Mouse (Mus musculus): Measurements from ENCODE around the gene Kctd19.

Kctd19 gene

DNA sequence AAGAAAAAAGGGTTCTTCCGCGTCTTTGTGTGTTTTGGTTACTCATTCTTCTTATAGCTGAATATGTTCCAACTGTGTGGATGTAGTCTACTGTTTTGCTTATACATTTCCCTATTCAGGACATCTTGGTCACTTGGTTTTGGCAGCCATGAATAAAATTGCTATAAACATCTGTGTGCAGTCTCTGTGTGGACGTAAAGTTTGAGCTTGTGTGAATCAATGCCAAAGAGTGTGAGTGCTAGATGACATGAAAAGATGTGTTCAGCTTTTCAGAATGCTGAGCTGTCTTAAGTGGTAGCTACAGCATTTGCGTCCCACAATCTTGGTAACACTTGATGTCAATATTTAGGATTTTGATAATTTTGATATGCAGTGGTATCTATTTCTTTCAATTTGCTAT lies 6.5 kb upstream of the Kctd19 start:
- DNase-seq = no peak

GRCm38 (mm10) chr8:105418992-105419391 lies 5.7 kb upstream of the Kctd19 start:
- no peak for DNase-seq

DNA sequence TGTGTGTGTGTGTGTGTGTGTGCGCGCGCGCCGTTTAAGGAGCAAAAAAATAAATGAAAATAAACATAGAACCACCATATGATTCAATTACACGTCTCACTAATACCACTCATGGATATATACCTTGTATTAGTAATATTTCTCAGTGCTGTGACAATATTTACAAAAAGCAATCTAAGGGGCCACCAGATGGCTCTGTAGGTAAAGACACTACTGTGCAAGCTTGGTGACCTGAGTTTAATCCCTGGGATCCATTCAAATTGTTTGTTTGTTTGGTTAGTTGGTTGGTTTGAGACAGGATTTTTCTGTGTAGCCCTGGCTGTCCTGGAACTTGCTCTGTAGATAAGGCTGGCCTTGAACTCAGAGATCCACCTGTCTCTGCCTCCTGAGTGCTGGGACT lies 3.4 kb downstream of the Kctd19 start:
- no peak for DNase-seq

DNA sequence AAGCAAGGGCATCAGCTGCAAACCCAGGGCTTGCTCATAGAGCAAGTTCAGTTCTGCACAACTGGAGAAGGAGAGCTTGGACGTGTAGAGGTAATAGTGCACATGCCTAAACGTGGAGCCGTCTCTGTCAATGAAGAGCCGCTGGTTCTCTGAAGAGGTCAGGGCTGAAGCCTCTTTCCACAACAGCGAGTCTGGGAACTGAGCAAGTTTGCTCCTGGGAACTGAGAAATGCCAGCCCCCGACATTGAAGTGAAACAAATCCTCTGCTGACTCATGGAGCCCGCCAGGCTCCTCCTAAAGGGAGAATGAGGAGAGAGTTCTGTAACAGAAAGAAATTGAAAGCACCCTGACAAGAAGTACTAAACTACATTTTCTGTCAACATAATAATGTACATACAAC lies 5.0 kb downstream of the Kctd19 start:
- DNase-seq = no peak

GRCm38 (mm10) chr8:105406416-105406815 lies 6.9 kb downstream of the Kctd19 start:
- no peak for DNase-seq

- DNase-seq = no peak
These were observed 8.8 kb downstream of the Kctd19 start for GRCm38 (mm10) chr8:105404496-105404895.

- DNase-seq = no peak
These were observed 9.8 kb downstream of the Kctd19 start for GRCm38 (mm10) chr8:105403467-105403866.

DNA sequence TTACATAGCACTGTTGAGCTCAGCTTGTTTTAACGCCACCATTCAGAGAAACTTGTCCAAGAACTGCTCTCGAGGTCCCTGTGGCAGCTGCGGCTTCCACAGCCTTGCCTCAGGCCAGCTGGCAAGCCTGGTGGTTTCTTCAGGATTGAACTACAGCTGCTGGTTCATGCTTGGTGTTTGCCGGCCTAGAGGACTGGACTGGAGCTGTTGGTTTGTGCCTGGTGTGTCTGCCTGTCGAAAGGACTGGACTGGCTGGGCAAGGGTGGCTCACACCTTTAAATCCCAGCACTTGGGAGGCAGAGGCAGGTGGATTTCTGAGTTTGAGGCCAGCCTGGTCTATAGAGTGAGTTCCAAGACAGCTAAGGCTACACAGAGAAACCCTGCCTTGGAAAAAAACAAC lies 13.3 kb downstream of the Kctd19 start:
- DNase-seq = no peak

DNA sequence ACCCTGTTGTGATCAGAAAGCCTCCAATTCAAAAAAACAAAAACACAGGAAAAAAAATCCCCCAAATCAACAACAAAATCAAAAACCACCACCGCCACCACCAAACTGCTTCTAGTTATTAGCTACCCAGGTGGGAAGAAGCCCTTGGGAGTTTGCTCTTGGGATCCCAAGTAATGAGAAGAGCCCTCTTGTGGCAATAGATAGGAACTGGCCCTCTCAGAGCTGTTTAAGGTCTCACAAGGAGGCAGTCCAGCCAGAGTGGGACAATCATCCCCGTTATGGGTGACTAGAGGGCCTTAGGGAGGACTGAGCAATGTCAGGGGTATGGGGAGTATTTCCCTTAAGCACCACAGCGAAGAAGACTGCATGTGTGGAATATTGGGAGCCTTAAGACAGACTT lies 15.6 kb downstream of the Kctd19 start:
- DNase-seq = peak; percentile 70

GRCm38 (mm10) chr8:105393915-105394314 lies 19.4 kb downstream of the Kctd19 start:
- no peak for DNase-seq

GRCm38 (mm10) chr8:105393089-105393787 lies 20.1 kb downstream of the Kctd19 start:
- no peak for DNase-seq

DNA sequence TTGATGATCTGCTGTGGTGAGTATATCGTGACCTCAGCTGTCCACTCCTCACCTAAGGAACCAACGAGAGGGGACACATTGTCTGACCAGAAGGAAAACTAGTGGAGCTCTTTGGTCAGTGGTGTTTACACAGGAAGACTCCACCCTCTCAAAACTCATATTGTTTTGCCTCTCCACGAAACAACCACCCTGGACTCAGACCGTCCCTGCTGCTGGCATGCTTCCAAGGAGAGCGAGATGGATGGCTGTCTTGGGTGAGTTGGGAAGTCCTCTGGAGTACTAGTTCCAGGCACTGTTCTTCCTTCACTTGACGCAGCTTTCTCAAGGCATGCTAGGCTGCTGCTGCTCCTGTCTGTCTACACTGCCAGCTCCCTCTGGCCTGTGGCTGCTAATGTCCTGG lies 24.2 kb downstream of the Kctd19 start:
- no peak for DNase-seq

GRCm38 (mm10) chr8:105387151-105387550 lies 26.2 kb downstream of the Kctd19 start:
- DNase-seq = no peak

DNA sequence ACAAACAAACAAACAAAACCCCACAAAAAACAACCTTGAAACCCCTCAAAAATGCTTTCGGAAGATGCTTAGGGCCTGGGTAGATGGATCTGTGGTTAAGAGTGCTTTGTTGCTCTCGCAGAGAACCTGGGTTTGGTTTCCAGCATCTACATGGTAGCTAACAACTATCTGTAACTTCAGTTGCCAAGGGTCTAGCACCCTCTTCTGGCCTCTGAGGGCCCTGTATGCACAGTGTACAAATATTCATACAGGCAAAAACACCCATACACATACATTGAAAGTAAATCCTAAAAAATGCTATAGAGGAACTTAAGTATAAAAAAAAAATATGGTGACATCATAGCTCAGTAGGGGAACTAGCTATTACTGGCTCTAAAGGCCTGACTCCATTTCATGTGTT lies 29.2 kb downstream of the Kctd19 start:
- no peak for DNase-seq

GRCm38 (mm10) chr8:105380308-105380707 lies 33.0 kb downstream of the Kctd19 start:
- DNase-seq = no peak

GRCm38 (mm10) chr8:105378673-105379072 lies 34.6 kb downstream of the Kctd19 start:
- peak; percentile 33 for DNase-seq

- peak; percentile 66 for DNase-seq
These were observed 38.8 kb downstream of the Kctd19 start for GRCm38 (mm10) chr8:105374513-105374966.

DNA sequence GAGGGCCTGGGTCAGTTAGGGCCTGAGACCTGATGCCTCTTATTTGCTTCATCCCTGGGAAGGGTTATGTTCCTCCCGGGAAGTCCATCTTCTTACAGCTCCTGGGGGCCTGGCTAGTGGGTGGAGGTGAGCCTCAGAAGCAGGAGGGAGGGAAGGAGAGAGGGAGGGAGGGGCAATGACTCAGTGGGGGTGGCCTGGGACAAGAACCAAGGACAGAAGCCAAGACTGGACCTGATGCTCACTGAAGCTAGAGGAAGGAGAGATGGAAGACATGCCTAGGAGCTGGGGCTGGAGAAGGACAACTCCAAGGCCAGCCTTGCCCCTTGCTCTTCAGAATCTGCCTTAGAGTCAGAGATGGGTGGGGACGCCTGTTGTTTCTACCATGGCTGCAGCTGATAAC lies 40.3 kb downstream of the Kctd19 start, which contains the start of gene Plekhg4:
Plekhg4 (plus strand) TSS at position 243 of the 400 bp plus-strand sequence.
- DNase-seq = no peak

DNA sequence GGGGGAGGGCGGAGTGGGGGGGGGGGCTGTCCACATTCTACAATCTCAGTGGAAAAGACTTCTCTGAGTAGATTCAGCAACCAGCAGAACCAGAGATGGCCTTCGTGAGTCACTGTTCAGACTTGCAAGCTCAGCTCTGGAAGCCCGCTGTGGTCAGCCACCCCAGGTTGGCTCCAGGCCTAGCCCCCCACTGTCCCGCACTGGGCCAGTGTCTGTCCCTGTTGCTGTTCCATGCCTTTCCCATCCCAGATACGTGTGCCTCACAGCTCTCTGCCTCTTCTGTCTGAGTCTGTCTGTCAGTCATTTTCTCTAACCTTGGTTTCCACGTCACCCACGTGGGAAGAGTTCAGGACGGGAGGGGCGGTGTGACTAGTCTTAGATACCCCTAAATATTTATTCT lies 40.8 kb downstream of the Kctd19 start:
- DNase-seq = no peak

DNA sequence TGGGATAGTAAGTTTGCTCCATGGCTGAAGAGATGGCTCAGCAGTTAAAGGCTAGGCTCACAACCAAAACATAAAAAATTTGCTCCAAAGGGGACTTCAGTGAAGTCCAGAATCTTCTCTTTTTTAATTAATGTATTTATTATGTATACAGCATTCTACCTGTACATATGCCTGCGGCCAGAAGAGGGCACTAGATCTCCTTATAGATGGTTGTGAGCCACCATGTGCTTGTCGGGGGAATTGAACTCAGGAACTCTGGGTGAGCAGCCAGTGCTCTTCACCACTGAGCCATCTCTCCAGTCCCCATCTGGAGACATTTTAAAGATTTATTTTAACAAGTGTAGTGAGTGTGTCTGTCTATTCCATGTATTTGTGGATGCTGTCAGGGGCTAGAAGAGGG lies 46.2 kb downstream of the Kctd19 start:
- DNase-seq = peak; percentile 36

DNA sequence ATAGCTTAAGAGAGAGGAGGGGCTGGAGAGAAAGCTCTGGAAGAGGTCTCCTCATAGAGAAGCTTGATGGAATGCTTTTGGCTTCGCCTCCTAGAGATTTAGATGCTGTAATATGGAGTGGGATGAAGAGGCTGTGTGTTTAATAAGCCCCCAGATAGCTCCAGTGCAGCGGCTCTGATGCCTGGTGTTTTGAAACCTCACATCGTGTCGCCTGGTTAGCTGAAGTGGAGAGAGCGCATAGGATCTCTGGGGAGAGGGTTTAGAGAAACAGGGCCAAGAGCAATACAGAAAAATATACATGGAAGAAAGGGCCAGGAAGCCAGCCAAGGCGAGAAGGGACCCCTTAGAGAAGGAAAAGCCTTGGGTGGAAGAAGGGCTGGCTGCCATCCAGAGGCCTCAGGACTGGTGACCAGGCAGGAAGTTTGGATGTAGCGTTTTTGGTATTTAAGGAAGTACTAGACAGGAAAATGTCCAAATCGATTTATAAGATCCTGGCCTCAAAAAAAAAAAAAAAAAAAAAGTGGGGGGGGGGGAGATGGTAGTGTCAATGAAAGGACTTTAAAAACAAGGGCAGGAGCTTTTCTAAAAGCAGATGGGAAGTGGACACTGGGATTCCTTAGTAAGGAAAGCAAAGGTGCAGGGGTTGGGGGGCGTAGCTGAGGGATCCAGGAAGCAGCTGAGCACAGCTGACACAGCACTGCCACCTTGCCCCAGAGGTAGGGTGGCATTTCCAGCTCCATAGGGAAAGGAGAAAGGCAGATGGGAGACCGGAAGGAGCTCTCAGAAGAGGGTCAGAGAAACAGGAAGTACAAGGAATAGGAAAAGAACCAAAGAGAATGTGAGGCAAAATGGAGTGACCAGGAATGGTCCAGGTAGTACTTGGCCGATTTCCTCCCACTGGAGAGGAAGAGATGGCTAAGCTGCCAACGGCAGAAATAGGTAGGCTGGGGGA lies 51.3 kb downstream of the Kctd19 start:
- no peak for DNase-seq

DNA sequence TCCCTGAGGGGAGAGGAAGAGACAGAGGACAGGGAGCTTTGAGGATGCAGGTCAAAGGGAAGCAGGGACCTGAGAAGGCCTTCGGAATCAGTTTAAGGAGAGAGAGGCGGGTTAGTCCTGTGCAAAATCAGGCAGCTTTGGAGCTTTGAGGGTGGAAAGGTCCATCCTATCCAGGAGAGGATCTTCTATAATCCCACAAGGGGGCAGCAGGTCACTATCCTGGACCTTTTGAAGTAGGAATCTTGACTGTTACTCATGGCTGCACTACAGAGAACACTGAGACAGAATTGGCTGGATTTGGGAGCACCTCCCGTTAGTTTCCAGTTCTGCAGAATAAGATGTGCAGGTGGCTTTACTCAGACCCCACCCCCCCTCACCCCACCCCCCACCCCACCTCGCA lies 53.7 kb downstream of the Kctd19 start:
- peak; percentile 75 for DNase-seq

GRCm38 (mm10) chr8:105359208-105359607 lies 54.1 kb downstream of the Kctd19 start:
- DNase-seq = peak; percentile 17

DNA sequence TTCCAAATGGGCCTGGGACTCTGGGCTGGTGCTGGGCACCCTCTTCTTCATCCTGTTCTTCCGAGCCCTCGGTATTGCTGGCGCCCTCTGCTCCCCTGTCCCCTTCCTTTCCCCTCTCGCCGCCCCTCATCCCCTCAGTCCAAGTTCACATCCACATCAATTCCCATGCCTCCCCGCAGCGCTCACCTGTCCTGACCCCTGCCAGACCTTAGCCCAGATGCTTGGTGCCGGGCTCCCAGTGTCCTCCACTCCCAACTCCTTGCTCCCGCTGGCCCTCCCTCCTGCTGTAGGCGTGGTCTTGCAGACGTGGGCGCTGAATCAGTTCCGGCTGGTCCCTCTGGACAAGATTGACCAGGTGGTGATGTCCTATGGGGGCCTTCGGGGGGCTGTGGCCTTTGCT lies 56.6 kb downstream of the Kctd19 start:
- no peak for DNase-seq

Data from retina, postnatal 1 day (tissue).